Mouse (Mus musculus) gastrocnemius, adult 2 months (tissue): ENCODE measurements around the gene Coq8b. TPM values are rescaled to one million over a fixed set of nuclear protein-coding genes. Genes with fewer than 3 reads are reported as not detected.
A peak's percentile ranks its signal among the peaks of the same experiment; 100 is the strongest.

ENCODE experiments used
- DNase-seq: peaks from one replicate; pipeline ENCODE4 v3.0.0; 2022
- H3K27ac ChIP-seq: fragments of 200-600 bp; 2 replicates; pipeline ENCODE4 v1.8.1; 2022; ENCODE audit warnings: mild to moderate bottlenecking
- H3K4me3 ChIP-seq: fragments of 200-600 bp; 2 replicates; pipeline ENCODE4 v1.8.1; 2022; ENCODE audit warnings: mild to moderate bottlenecking, moderate library complexity
- CTCF ChIP-seq: fragments of 200-600 bp; IDR thresholded peaks from 2 replicates; pipeline ENCODE4 v1.8.1; 2022; ENCODE audit warnings: antibody characterized with exemption, mild to moderate bottlenecking, moderate library complexity
- intact Hi-C: fragments of 180-260 bp; cut with DNase I; formaldehyde crosslinking; loops from one replicate; pipeline ENCODE4 v1.15.1; 2025
- total RNA-seq, 2 experiments: library from RNA; stranded (reverse); gene quantifications; 2 replicates each; pipeline ENCODE4 v1.2.3; 2021

The Coq8b gene
- total RNA-seq, 2 experiments from 2014 or later, result 3.2 to 3.4 TPM

GRCm38 (mm10) chr7:27282225-27282624 lies 49.4 kb downstream of the Coq8b start:
- intact Hi-C loops, result no loop called here
- Histone ChIP-seq H3K27ac (no peak overlapping the region), H3K4me3 (no peak overlapping the region)
- DNase-seq, result no peak
- TF ChIP-seq CTCF, result no peak

- Histone ChIP-seq H3K27ac (peak overlapping the region; percentile 70), H3K4me3 (peak overlapping the region; percentile 17)
- TF ChIP-seq CTCF, result peak; percentile 65
- intact Hi-C loops, result loop anchor here (2.0 kb wide), 1 partner anchor 152 kb away; no protein-coding TSS in a partner anchor
- DNase-seq, result peak; percentile 84
Observed at GRCm38 (mm10) chr7:27284865-27285697, 52.3 kb downstream of the Coq8b start.

- no peak overlapping the region for H3K4me3 ChIP-seq
- TF ChIP-seq CTCF, result peak; percentile 72
- peak; percentile 71 for DNase-seq
- H3K27ac ChIP-seq, result peak overlapping the region; percentile 60; the same call in 1 of the 2 replicates
- intact Hi-C loops, result loop anchor here (2.0 kb wide), 1 partner anchor 153 kb away; no protein-coding TSS in a partner anchor
Observed at GRCm38 (mm10) chr7:27285698-27286066, 52.9 kb downstream of the Coq8b start.

- intact Hi-C loops, result no loop called here
- no peak overlapping the region for H3K4me3 ChIP-seq
Observed at GRCm38 (mm10) chr7:27288732-27289131, 55.9 kb downstream of the Coq8b start.

GRCm38 (mm10) chr7:27290555-27290954 lies 57.7 kb downstream of the Coq8b start:
- intact Hi-C loops, result no loop called here
- no peak for DNase-seq
- Histone ChIP-seq H3K4me3 (no peak overlapping the region), H3K27ac (0 out of 2 replicates have a peak overlapping the region, but pooled peaks have one; percentile 12)
- peak; percentile 33 for TF ChIP-seq CTCF

More at GRCm38 (mm10) chr7:27288732-27289131, 55.9 kb downstream of the Coq8b start:
- DNase-seq, result no peak
- TF ChIP-seq CTCF, result no peak
- no peak overlapping the region for H3K27ac ChIP-seq

- DNase-seq, result peak; percentile 83
- Histone ChIP-seq H3K4me3 (peak overlapping the region; percentile 28), H3K27ac (peak overlapping the region; percentile 82)
- no peak for TF ChIP-seq CTCF
- intact Hi-C loops, result no loop called here
Observed at GRCm38 (mm10) chr7:27291795-27292466, 59.1 kb downstream of the Coq8b start.

- Histone ChIP-seq H3K4me3 (no peak overlapping the region), H3K27ac (peak overlapping the region; percentile 8; the same call in 1 of the 2 replicates)
- DNase-seq, result peak; percentile 36
- intact Hi-C loops, result no loop called here
- TF ChIP-seq CTCF, result no peak
Observed at GRCm38 (mm10) chr7:27295956-27296355, 63.1 kb downstream of the Coq8b start.

GRCm38 (mm10) chr7:27296518-27296917 lies 63.7 kb downstream of the Coq8b start:
- DNase-seq, result no peak
- no peak overlapping the region for H3K4me3 ChIP-seq
- intact Hi-C loops, result no loop called here
- H3K27ac ChIP-seq, result peak overlapping the region; percentile 20; the same call in 1 of the 2 replicates
- no peak; the same call in 1 of the 2 replicates for TF ChIP-seq CTCF

GRCm38 (mm10) chr7:27298033-27298610 lies 65.3 kb downstream of the Coq8b start:
- DNase-seq, result no peak
- H3K27ac ChIP-seq, result peak overlapping the region; percentile 40; the same call in 1 of the 2 replicates
- TF ChIP-seq CTCF, result no peak
- no peak overlapping the region for H3K4me3 ChIP-seq
- intact Hi-C loops, result no loop called here

GRCm38 (mm10) chr7:27298816-27299215 lies 66.0 kb downstream of the Coq8b start:
- Histone ChIP-seq H3K27ac (no peak overlapping the region), H3K4me3 (no peak overlapping the region)
- DNase-seq, result no peak
- no peak for TF ChIP-seq CTCF
- intact Hi-C loops, result no loop called here

GRCm38 (mm10) chr7:27300351-27300750 lies 67.5 kb downstream of the Coq8b start:
- intact Hi-C loops, result no loop called here
- H3K27ac ChIP-seq, result no peak overlapping the region
- no peak overlapping the region for H3K4me3 ChIP-seq
- no peak for DNase-seq
- TF ChIP-seq CTCF, result no peak

GRCm38 (mm10) chr7:27300801-27301200 lies 68.0 kb downstream of the Coq8b start:
- DNase-seq, result no peak
- Histone ChIP-seq H3K4me3 (no peak overlapping the region), H3K27ac (no peak overlapping the region)
- no peak for TF ChIP-seq CTCF
- intact Hi-C loops, result no loop called here
